Mouse (Mus musculus) left cerebral cortex, postnatal 36 days (tissue): ENCODE measurements around the gene Timm10. TPM values are rescaled to one million over a fixed set of nuclear protein-coding genes. Genes with fewer than 3 reads are reported as not detected.

Experiments
- DNase-seq, 2 experiments: peaks; one replicate each; pipeline ENCODE4 v3.0.0; 2021 to 2022; ENCODE audit warnings: low spot score in 2 of 2, mixed read lengths in 1 of 2
- intact Hi-C: fragments of 180-260 bp; cut with DNase I; formaldehyde crosslinking; loops from one replicate; pipeline ENCODE4 v1.15.1; 2025
- total RNA-seq, 2 experiments: library from RNA; stranded (reverse); gene quantifications; 2 replicates each; pipeline ENCODE4 v1.2.3; 2021

Timm10 gene
- total RNA-seq, 2 experiments from 2014 or later = 53.8 to 55.9 TPM

GRCm38 (mm10) chr2:84850407-84851129 lies 23.8 kb downstream of the Timm10 start:
- DNase-seq = no peak
- intact Hi-C loops = no loop called here

- intact Hi-C loops = no loop called here
- no peak for DNase-seq
Measured at GRCm38 (mm10) chr2:84851130-84852040, 24.6 kb downstream of the Timm10 start.

GRCm38 (mm10) chr2:84855732-84856131 lies 28.9 kb downstream of the Timm10 start:
- intact Hi-C loops = loop anchor here (2.0 kb wide), 1 partner anchor 23 kb away; no protein-coding TSS in a partner anchor
- DNase-seq = no peak

- no peak for DNase-seq
- intact Hi-C loops = no loop called here
Measured at GRCm38 (mm10) chr2:84858551-84858950, 31.8 kb downstream of the Timm10 start.

- intact Hi-C loops = no loop called here
- no peak for DNase-seq
Measured at GRCm38 (mm10) chr2:84859991-84860780, 33.4 kb downstream of the Timm10 start.

- intact Hi-C loops = no loop called here
- DNase-seq = no peak
Measured at GRCm38 (mm10) chr2:84861430-84861829, 34.6 kb downstream of the Timm10 start.

- intact Hi-C loops = no loop called here
- no peak for DNase-seq
Measured at GRCm38 (mm10) chr2:84862231-84862630, 35.4 kb downstream of the Timm10 start.

GRCm38 (mm10) chr2:84865616-84866571 lies 39.1 kb downstream of the Timm10 start:
- peak in 1 of 2 experiments; percentile 57 for DNase-seq
- intact Hi-C loops = loop anchor here (5.0 kb wide), 1 partner anchor 34 kb away; no protein-coding TSS in a partner anchor

- DNase-seq = peak; percentile 74 to 79
- intact Hi-C loops = loop anchor here (2.0 to 5.0 kb wide), 2 partner anchors 20 to 36 kb away; no protein-coding TSS in a partner anchor
Measured at GRCm38 (mm10) chr2:84868521-84868943, 41.7 kb downstream of the Timm10 start.

- DNase-seq = no peak
- intact Hi-C loops = loop anchor here (2.0 to 5.0 kb wide), 2 partner anchors 20 to 37 kb away; no protein-coding TSS in a partner anchor
Measured at GRCm38 (mm10) chr2:84868977-84869376, 42.2 kb downstream of the Timm10 start.

- intact Hi-C loops = no loop called here
Measured at GRCm38 (mm10) chr2:84870623-84871160, 43.9 kb downstream of the Timm10 start.

GRCm38 (mm10) chr2:84872105-84872716 lies 45.4 kb downstream of the Timm10 start:
- DNase-seq = peak in 1 of 2 experiments; percentile 54
- intact Hi-C loops = no loop called here

More at GRCm38 (mm10) chr2:84870623-84871160, 43.9 kb downstream of the Timm10 start:
- DNase-seq = no peak

GRCm38 (mm10) chr2:84875842-84876241 lies 49.0 kb downstream of the Timm10 start:
- intact Hi-C loops = no loop called here
- DNase-seq = no peak

Other genes with a start within 250 kb of the Timm10 start
- gene Ctnnd1, start 176.2 kb upstream of the Timm10 start, total RNA-seq = 10 to 100 TPM; 56.8 to 66.1 TPM
- gene Btbd18, start 167.9 kb upstream of the Timm10 start, total RNA-seq = not detected
- 10 to 100 TPM; 35.5 to 41.2 TPM for gene Selenoh, start 156.2 kb upstream of the Timm10 start, total RNA-seq
- 1 to 10 TPM; 6.0 to 8.1 TPM for gene Gm28635, start 149.0 kb upstream of the Timm10 start, total RNA-seq
- 10 to 100 TPM; 27.2 to 31.9 TPM for gene Med19, start 148.6 kb upstream of the Timm10 start, total RNA-seq
- gene Tmx2, start 147.9 kb upstream of the Timm10 start, total RNA-seq = 100 to 1,000 TPM; 223 to 252 TPM
- 10 to 100 TPM; 42.1 to 48.9 TPM for gene Zdhhc5, start 111.8 kb upstream of the Timm10 start, total RNA-seq
- 10 to 100 TPM in 1 of 2 experiments, 1 to 10 TPM in 1; 6.6 to 10.5 TPM for gene Clp1, start 99.6 kb upstream of the Timm10 start, total RNA-seq
- gene Ypel4, start 92.9 kb upstream of the Timm10 start, total RNA-seq = 10 to 100 TPM; 65.8 to 94.6 TPM
- 1 to 10 TPM; 1.2 to 1.7 TPM for gene Gm19426, start 83.3 kb upstream of the Timm10 start, total RNA-seq
- 1 to 10 TPM; 5.3 to 7.7 TPM for gene Serping1, start 51.6 kb upstream of the Timm10 start, total RNA-seq
- 1 to 10 TPM; 5.2 to 5.5 TPM for gene Ube2l6, start 28.2 kb upstream of the Timm10 start, total RNA-seq
- not detected for gene Smtnl1, start 4.3 kb upstream of the Timm10 start, total RNA-seq
- gene Slc43a1, start 11.9 kb downstream of the Timm10 start, total RNA-seq = under 1 TPM; 0.25 to 0.32 TPM
- 10 to 100 TPM; 90.0 to 92.0 TPM for gene Rtn4rl2, start 59.7 kb downstream of the Timm10 start, total RNA-seq
- under 1 TPM; 0.29 to 0.32 TPM for gene Slc43a3, start 109.6 kb downstream of the Timm10 start, total RNA-seq
- gene Prg2, start 153.5 kb downstream of the Timm10 start, total RNA-seq = not detected
- not detected for gene Prg3, start 161.2 kb downstream of the Timm10 start, total RNA-seq
- gene Ssrp1, start 210.2 kb downstream of the Timm10 start, total RNA-seq = 100 to 1,000 TPM in 1 of 2 experiments, 10 to 100 TPM in 1; 94.2 to 109 TPM
- 1 to 10 TPM; 1.6 to 2.3 TPM for gene P2rx3, start 210.5 kb downstream of the Timm10 start, total RNA-seq
- gene Tnks1bp1, start 221.0 kb downstream of the Timm10 start, total RNA-seq = 100 to 1,000 TPM; 109 to 131 TPM